Mouse (Mus musculus) midbrain, postnatal 0 days (tissue): Measurements from ENCODE around the gene Kif9. TPM values are rescaled to one million over a fixed set of nuclear protein-coding genes. Genes with fewer than 3 reads are reported as not detected.

Source experiments
- ATAC-seq: fragments of 200-750 bp; cut with Nextera tagmentation; 2 replicates; pipeline ENCODE4 v1.8.0; 2017; ENCODE audit warnings: moderate number of reproducible peaks, mild to moderate bottlenecking, moderate TSS enrichment, moderate library complexity; ENCODE audit not compliant: low FRiP score
- DNase-seq: peaks from one replicate; pipeline ENCODE4 v3.0.0-alpha.2; 2015; ENCODE audit warnings: low spot score
- H3K27ac ChIP-seq: fragments of 300-500 bp; sonication (generic); 2 replicates; pipeline ENCODE4 v1.5.1; 2014; ENCODE audit warnings: low read depth, mild to moderate bottlenecking, low read length, mixed read lengths
- H3K27me3 ChIP-seq: fragments of 300-500 bp; sonication (generic); 2 replicates; pipeline ENCODE4 v1.6.1; 2014; ENCODE audit warnings: low read length, control low read depth, mixed read lengths; ENCODE audit not compliant: insufficient read depth
- H3K36me3 ChIP-seq: fragments of 300-500 bp; sonication (generic); 2 replicates; pipeline ENCODE4 v1.6.1; 2014; ENCODE audit warnings: low read length, control low read depth, mixed read lengths; ENCODE audit not compliant: insufficient read depth
- H3K4me1 ChIP-seq: fragments of 300-500 bp; sonication (generic); 2 replicates; pipeline ENCODE4 v1.6.1; 2014; ENCODE audit warnings: mild to moderate bottlenecking, control low read depth, antibody characterized with exemption, low read length, mixed read lengths; ENCODE audit not compliant: insufficient read depth
- H3K4me2 ChIP-seq: fragments of 300-500 bp; sonication (generic); 2 replicates; pipeline ENCODE4 v1.6.1; 2014; ENCODE audit warnings: low read depth, mild to moderate bottlenecking, low read length, mixed read lengths; ENCODE audit not compliant: poor library complexity, severe bottlenecking
- H3K4me3 ChIP-seq: fragments of 300-500 bp; sonication (generic); 2 replicates; pipeline ENCODE4 v1.5.1; 2014; ENCODE audit warnings: low read depth, mild to moderate bottlenecking, low read length, moderate library complexity
- H3K9ac ChIP-seq: fragments of 300-500 bp; sonication (generic); replicated peaks from 2 replicates; pipeline ENCODE4 v1.6.1; 2014; ENCODE audit warnings: mild to moderate bottlenecking, low read length, moderate library complexity, mixed read lengths; ENCODE audit not compliant: poor library complexity, severe bottlenecking
- H3K9me3 ChIP-seq: fragments of 300-500 bp; sonication (generic); 2 replicates; pipeline ENCODE4 v1.6.1; 2016; ENCODE audit warnings: low read length, control low read depth
- CTCF ChIP-seq: IDR thresholded peaks from 2 replicates; pipeline ENCODE4 v1.5.1; 2016; ENCODE audit warnings: antibody characterized with exemption, mild to moderate bottlenecking
- WGBS: fragments of 180-500 bp; shearing (Covaris S2); extraction: QIAGEN DNeasy Blood & Tissue Kit; methylation state at CpG from one replicate; pipeline ENCODE4 v1.1.7; 2014; 5-methylcytosine and 5-hydroxymethylcytosine counted together
- polyA plus RNA-seq: library from polyadenylated mRNA; unstranded; fragments of >200 nt; fragmentation: Nextera tagmentation; extraction: Ambion mirVana; gene quantifications from 2 replicates; pipeline ENCODE4 v1.2.1, GENCODE M21; 2015
- total RNA-seq: library from RNA; depleted of rRNA; stranded (reverse); fragments of >200 nt; gene quantifications from 2 replicates; pipeline ENCODE4 v1.2.3, GENCODE M21; 2014

Gene Kif9
- total and polyA plus RNA-seq, 2 experiments from 2014 or later = 3.7 to 5.6 TPM

DNA sequence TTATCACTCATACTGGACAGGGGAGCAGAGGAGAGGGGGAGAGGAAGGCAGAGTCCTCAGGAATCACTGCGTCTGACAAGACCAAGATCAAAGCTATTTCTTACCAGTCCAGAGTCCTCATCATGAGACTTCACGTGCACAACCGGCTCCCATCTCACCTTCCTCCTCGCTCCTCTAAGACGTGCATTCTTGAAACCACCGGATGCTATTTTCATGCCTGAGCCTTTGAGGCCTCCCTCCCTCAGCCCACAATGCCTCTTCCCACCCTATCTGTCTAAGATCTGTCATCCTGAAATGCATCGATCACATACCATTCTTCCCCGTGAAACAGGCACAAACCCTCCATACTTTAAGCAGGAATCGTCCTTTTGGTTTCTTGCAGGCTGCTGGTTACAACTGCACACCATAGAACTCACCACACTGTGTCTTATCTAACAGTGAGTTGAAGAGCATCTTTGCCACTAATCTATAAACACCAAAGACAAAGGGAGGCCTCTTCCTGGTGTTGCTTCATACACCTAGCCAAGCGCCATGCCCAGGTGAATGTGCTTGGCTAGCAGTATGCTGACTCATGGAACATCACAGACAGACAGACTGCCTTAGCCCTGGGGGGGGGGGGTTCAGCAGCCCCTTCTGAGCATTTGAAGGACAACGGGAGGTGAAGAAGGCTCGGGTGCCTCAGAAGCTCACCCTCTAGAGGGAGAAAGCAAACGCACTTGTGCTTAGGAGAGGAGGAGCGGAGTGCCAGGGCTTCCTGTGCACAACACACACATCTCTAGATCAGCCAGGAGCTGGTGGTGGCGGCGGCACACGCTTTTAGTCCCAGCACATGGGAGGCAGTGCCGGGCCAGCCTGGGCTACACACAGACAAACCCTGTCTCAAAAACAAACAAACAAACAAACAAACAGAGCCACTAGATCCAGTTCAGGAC lies 15.6 kb upstream of the Kif9 start:
- Histone ChIP-seq H3K9ac (no peak overlapping the region), H3K4me3 (no peak overlapping the region), H3K27me3 (no peaks in the 10 kb centered on the region), H3K4me1 (no peaks in the 10 kb centered on the region), H3K36me3 (peaks cover 10% of the 10 kb centered on the region; the same call in 1 of the 2 replicates), H3K27ac (no peak overlapping the region), H3K4me2 (no peak overlapping the region), H3K9me3 (no peaks in the 10 kb centered on the region)
- 87% methylated on average over 18 of the region's 18 CpGs for WGBS
- TF ChIP-seq CTCF = no peak
- ATAC-seq = no peak
- no peak for DNase-seq

DNA sequence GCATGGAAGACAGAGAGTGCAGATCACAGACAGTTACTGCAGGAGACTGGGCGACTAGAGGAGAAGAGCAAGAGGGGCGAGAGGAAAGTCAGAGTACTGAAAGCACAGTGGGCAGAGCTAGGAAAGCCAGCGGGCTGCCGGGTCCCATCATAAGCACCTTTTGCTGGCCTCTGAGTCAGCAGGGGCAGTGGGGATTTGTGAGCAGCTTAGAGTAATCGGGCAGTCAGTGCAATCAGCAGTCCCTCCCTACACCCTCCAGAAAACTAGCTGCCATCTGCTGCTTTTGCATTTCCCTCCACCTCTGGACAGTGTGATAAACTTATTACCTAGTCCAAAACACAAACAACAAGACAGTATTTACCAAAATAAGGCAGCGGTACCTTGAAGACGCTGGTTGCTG lies 14.4 kb upstream of the Kif9 start:
- WGBS = 80% methylated on average over 7 of the region's 7 CpGs
- H3K4me3 ChIP-seq = no peak overlapping the region

DNA sequence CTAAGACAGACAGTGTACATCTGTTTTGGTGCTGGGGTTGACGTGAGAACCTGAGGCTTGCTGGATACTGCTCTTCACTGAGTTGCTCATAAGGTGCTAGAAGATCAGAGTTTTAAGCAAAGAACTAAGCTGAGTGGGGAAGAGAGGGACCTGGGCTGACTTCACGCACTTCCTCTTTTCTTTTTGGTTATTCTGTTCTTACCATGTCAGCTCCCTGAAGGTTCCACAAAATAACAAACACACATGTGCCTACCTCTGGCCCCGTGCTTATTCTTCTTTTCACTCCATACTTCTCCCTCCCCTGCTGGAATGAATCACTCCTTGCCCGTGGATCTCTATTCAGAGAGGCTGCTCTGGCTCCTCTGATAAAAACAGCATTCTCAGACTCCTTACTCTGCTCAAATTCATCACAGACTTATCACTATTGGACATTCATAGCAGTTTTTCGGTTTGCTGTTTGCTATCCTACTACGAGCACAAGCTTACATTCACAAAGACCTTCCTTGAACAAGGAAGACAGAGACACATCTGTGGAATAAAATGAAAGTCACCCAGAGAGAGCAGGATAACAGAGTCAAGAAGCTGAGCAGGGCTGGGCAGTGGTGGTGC lies 12.7 kb upstream of the Kif9 start:
- DNase-seq = no peak
- ATAC-seq = no peak
- no peaks in the 10 kb centered on the region for H3K36me3 ChIP-seq
- TF ChIP-seq CTCF = no peak
- no peaks in the 10 kb centered on the region for H3K27me3 ChIP-seq
- H3K4me2 ChIP-seq = no peak overlapping the region
- H3K27ac ChIP-seq = no peak overlapping the region
- H3K9ac ChIP-seq = no peak overlapping the region
- no peaks in the 10 kb centered on the region for H3K4me1 ChIP-seq
- no peaks in the 10 kb centered on the region for H3K9me3 ChIP-seq
- 94% methylated on average over 6 of the region's 6 CpGs for WGBS
- H3K4me3 ChIP-seq = no peak overlapping the region

More for the DNA sequence above, 14.4 kb upstream of the Kif9 start:
- ATAC-seq = no peak
- no peak overlapping the region for H3K27ac ChIP-seq
- no peak overlapping the region for H3K4me2 ChIP-seq
- H3K9ac ChIP-seq = no peak overlapping the region
- no peaks in the 10 kb centered on the region for H3K4me1 ChIP-seq
- peaks cover 10% of the 10 kb centered on the region; the same call in 1 of the 2 replicates for H3K36me3 ChIP-seq
- H3K9me3 ChIP-seq = no peaks in the 10 kb centered on the region
- no peaks in the 10 kb centered on the region for H3K27me3 ChIP-seq
- TF ChIP-seq CTCF = no peak
- no peak for DNase-seq

DNA sequence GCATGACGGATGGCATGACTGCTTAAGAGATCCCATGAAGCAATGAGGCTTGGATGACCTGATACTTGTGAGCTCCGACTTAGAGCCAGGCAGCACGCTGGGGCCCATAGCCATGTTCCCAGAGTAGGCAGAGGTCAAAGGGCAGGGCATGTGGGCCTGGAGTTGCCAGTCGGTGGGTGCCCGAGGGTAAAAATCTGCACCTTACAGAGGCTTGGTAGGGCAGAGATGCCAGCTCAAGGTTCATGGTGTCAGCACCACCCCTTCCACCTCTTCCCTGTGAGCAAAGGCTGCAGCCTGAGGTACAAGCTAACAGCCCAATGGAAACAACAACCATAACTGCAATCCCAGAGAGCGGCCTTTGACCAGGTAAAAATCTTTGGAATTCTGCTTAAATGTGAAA lies 11.4 kb upstream of the Kif9 start:
- Histone ChIP-seq H3K4me2 (no peak overlapping the region), H3K36me3 (no peaks in the 10 kb centered on the region), H3K9me3 (no peaks in the 10 kb centered on the region), H3K27me3 (no peaks in the 10 kb centered on the region), H3K9ac (no peak overlapping the region), H3K4me1 (no peaks in the 10 kb centered on the region), H3K4me3 (no peak overlapping the region), H3K27ac (no peak overlapping the region)
- no peak for TF ChIP-seq CTCF
- ATAC-seq (no peak), DNase-seq (no peak)
- 92% methylated on average over 6 of the region's 6 CpGs for WGBS

DNA sequence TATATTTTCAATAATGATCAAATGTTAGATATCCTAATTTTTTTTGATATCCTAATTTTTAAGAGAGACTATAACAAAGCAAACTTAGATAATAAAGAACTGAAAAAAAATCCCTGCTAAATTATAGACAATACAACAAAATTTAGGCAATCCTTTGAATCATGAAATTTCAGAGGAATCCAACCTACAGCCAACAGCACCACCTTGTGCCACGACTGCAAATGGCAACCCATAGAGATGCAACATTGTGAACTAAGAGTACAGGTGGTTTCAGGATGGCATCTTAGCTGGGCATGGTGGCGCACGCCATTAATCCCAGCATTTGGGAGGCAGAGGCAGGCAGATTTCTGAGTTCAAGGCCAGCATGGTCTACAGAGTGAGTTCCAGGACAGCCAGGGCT lies 10.6 kb upstream of the Kif9 start:
- Histone ChIP-seq H3K4me1 (no peaks in the 10 kb centered on the region), H3K27ac (no peak overlapping the region), H3K9ac (no peak overlapping the region), H3K27me3 (no peaks in the 10 kb centered on the region), H3K9me3 (no peaks in the 10 kb centered on the region), H3K4me2 (no peak overlapping the region), H3K36me3 (no peaks in the 10 kb centered on the region), H3K4me3 (no peak overlapping the region)
- DNase-seq (no peak), ATAC-seq (no peak)
- WGBS = 88% methylated on average over 3 of the region's 3 CpGs
- TF ChIP-seq CTCF = peak; percentile 58

DNA sequence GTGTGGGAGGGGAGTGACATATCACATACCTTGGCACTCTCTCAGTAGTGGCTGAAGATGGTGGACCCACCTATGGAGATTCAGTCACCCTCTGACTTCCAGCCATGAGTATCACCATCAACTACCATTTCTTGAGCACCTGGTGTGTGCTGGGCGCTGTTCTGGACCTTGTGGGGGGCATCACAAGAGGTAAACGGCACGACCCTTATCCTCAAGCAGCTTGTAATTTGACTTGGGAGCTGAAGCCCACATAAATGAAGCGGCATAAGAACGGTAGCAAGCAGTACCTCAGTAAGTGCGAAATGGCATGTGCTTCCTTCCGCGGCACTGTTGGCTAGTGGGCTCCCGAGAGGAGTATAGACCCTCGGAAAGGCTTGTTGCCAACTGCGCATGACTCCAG lies 1.2 kb downstream of the Kif9 start:
- TF ChIP-seq CTCF = no peak
- DNase-seq (no peak), ATAC-seq (no peak)
- Histone ChIP-seq H3K4me2 (no peak overlapping the region), H3K9me3 (no peaks in the 10 kb centered on the region), H3K4me3 (no peak overlapping the region), H3K4me1 (no peaks in the 10 kb centered on the region; the same call in 1 of the 2 replicates), H3K9ac (no peak overlapping the region), H3K27ac (no peak overlapping the region), H3K27me3 (0 out of 2 replicates have a peak, but pooled peaks cover 2% of the 10 kb centered on the region), H3K36me3 (no peaks in the 10 kb centered on the region)
- 50% methylated on average over 11 of the region's 11 CpGs for WGBS
